Mouse (Mus musculus): ENCODE results near the gene Psmb7. TPM values are rescaled to one million over a fixed set of nuclear protein-coding genes. Genes with fewer than 3 reads are reported as not detected.

The Psmb7 gene
- total RNA-seq, 2 experiments from 2014 or later: 250 to 253 TPM

DNA sequence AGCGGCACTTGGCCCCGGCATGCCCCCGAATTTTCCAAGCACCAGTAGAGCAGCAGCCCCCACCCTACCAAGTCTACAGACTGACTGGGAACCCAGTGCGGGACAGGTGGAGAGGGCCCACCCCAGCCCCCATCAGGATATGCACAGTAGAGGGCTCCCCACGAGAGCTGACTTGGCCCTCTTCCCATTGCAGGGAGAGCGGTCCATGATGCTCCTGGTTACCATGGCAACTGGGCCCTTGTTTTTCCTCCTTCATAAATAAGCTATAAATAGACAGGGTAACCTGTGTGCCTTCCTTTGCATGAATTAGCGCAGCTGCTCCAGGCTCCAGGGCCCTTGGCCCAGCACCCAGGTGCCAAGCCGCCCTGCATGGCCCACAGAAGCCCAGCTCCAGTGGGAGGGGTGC lies 3.3 kb upstream of the Psmb7 start:
- intact Hi-C loops (cut with DNase I): loop anchor here (10.0 kb wide), 2 partner anchors 358 to 362 kb away; partner anchors contain the start of genes Arpc5l, Dennd1a and Rpl35
- DNase-seq (ENCODE audit: low spot score): no peak

DNA sequence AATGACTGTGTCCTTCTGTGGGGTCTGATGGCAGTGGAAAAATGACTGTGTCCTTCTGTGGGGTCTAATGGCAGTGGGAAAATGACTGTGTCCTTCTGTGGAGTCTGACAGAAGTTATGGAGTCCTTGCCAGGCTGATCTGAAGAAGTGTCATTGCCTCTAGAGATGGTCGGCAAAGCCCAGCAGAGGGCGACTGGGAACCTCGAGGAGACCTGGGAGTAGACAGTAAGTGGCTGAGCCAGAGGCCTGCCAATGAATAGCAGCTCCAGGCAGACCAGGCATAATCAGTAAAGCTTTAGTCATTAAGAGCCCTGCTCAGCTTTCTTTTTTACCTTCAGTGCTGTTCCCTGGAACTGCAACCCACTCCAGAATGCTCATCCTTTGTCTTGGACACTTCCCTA lies 2.0 kb upstream of the Psmb7 start:
- intact Hi-C loops (cut with DNase I): loop anchor here (2.0 to 10.0 kb wide), 3 partner anchors 13 to 361 kb away; partner anchors contain the start of genes Arpc5l, Dennd1a and Rpl35
- peak; percentile 27 for DNase-seq (ENCODE audit: low spot score)

DNA sequence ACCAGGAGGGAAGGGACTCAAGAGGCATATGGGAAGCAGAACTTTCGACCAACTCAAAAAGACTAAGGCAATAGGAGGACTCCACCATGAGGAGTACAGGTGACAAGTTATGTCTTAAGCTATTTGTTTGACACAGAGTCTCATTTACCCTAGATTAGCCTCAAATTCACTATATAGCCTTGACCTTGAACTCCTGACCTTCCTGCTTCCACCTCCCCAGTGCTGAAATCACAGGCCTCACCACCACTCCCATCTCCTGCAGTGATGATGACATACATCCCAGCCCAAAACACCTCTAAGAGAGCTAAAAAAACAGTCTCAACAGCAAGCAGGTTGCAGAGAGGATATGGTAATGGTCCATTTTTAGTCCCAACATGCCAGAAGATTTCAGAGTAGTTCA lies 2.1 kb downstream of the Psmb7 start:
- no peak for DNase-seq (ENCODE audit: low spot score)
- intact Hi-C loops (cut with DNase I): loop anchor here (10.0 kb wide), 2 partner anchors 357 to 363 kb away; partner anchors contain the start of genes Arpc5l, Dennd1a and Rpl35

DNA sequence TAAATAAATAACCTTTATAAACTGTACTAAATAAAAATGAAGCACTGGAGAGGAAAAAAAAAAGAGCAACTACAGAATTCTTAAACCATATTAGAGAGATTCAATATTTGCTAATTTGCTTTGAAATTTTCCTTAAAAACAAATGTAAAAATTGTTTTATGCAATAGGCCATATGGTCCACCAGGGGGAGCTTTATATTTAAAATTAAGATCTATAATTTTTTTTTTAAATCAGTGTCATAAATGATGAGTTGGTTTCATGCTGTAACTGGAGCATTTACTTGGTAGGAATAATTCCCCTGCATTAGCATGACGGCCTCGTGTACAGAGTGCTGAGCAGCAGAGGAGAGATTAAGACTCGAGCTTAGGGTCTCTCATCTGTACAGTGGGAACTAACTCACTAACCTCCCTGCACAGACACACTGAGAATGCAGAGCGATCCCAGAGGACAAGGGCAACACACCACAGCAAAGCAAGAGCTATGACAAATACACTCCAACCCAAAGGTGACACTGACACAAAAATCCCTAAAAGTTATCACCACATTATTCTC lies 6.1 kb downstream of the Psmb7 start:
- intact Hi-C loops (cut with DNase I): loop anchor here (1.0 kb wide), 1 partner anchor 102 kb away; no protein-coding TSS in a partner anchor
- DNase-seq (ENCODE audit: low spot score): no peak

DNA sequence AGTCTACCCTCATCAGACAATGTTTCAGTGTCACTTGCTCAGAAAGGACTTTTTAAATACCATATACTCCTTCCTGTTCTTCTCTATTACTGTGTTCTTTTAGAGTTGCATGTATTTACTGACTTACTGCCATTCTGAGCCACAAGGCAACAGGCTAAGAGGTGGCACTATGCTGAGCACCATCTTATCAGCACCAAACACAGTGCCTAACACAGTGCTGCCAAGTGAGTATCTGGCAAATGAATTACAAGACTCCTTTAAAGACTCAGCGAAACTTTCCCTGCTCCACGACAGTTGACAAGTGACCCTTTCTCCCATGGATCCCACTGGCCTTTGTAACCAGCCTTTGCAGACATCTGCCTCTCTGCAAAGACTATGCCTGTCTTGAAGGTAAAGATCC lies 13.3 kb downstream of the Psmb7 start:
- intact Hi-C loops (cut with DNase I): no loop called here
- no peak for DNase-seq (ENCODE audit: low spot score)

DNA sequence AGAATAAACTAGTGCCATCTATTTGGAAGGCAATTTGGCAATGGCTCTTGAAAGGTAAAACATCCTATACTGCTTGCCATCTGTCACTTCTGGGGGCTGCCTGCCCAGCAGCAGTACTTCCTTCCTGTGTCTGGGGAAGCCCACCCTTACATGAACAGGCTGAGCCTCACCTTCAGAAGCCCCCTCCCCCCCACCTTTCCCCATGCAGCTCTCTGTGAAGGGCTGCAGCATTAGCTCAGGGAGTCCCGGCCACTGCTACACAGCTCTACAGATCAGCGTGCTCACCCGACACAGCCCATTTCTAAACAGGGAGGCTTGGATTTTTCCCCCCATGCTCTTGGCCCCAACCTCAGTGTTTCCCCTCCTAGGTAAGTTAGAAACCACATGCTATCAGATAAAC lies 14.4 kb downstream of the Psmb7 start:
- intact Hi-C loops (cut with DNase I): no loop called here
- no peak for DNase-seq (ENCODE audit: low spot score)

DNA sequence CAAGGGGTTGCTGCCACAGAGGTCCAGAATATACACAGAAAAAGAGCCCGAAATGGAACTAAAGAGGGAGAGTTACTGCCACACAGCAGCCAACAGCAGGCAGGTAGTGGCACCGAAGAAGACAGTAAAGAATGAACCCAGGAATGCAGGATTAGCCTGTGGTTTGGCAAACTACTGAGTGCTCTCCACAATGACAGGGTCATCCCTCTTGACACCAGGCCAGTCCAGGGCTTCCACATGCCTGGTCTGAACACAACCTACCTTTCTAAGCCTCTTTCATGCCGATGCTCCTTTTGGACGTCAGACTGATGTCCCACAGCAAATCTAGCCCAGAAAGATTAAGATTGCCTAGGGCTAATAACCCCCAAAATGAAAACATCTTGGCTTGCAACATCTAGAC lies 15.1 kb downstream of the Psmb7 start:
- DNase-seq (ENCODE audit: low spot score): no peak
- intact Hi-C loops (cut with DNase I): no loop called here

DNA sequence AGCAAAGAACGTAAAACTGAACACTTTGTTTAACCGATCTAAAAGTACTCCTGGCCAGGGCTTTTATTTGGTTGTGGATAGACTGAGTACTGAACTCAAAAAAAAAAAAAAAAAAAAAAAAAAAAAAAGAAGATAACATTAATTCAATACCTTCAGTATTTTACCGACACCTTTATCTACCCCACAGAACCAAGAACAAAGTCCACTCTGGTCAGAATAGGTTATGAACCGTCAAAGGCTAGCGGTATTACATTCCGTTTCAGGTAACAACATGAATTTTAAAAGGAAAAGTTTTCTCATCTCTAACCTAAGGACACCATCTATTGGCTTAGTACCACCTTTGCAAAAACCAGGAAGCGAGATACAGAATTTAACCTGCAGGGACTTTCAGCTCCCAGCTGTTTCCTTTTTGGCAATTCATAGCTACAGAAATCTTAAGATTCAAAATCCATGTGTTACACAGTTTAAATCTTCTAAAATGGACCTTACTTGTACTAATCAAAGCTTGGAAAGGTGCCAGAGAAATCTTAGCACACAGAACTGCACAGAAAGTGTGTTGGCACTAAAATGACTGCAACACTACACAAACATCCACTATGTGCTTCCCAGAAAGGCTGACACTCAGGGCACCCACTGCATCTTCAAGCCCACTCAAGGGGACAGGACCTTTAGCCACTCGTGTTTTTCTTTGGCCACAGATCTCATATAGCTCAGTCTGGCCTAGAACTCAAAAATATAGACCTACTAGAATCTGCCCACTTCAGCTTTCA lies 19.9 kb downstream of the Psmb7 start:
- no peak for DNase-seq (ENCODE audit: low spot score)
- intact Hi-C loops (cut with DNase I): no loop called here

DNA sequence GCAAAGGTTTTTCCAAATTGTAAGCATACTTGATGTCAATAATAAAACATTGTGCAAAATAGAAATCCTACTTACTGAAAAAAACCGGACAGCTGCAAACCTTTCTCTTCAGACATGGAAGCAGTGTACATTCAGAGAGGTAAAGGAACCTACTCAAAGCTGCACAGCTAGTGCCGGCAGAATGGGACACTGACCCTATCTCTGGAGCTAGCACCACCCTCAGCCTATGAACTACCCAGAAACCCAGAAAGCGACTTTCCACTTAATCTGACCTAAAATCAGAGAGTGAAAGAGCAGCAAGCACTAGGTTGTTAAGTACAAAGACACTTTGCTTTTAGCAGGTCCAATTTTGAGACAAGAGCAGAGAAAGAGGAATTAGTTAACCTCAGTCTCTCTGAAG lies 20.5 kb downstream of the Psmb7 start:
- intact Hi-C loops (cut with DNase I): no loop called here
- no peak for DNase-seq (ENCODE audit: low spot score)

DNA sequence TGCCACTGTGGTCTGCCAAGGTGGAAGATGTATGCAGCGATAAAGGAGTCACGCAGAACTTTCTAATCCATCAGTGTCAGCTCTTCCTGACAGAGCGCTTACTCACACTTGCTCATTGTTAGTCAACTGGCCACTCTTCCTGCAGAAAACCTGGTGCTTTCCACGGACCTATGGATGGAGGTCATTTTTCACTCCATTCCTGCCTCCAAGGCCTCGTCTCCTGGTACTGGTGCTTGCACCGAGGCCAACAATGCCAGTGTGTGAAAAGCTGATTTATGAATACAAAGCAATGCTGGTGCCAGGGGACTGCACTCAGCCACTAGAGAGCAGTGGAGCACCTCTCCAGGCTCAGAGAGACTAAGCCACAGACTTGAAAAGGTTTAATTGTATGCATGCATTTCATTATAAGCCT lies 22.3 kb downstream of the Psmb7 start:
- DNase-seq (ENCODE audit: low spot score): no peak
- intact Hi-C loops (cut with DNase I): no loop called here

DNA sequence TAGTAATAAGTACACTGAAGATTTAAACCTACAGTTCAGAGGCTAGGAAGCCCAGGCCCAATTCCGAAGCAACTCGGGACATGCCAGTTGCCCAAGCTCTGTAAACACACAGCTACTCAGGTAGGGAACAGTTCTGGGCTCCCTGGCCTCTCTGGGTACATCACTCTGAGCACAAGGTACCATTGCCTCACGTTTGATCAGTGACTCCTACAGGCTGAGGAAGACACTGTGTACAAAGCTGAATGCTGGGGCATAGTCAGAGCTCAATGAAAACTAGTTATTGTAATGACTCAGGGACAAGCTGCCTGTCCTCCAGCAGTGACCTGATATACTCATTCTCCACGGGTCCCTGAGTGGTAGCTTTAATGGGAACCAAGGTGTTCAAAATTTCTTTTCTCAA lies 22.8 kb downstream of the Psmb7 start:
- no peak for DNase-seq (ENCODE audit: low spot score)
- intact Hi-C loops (cut with DNase I): no loop called here

DNA sequence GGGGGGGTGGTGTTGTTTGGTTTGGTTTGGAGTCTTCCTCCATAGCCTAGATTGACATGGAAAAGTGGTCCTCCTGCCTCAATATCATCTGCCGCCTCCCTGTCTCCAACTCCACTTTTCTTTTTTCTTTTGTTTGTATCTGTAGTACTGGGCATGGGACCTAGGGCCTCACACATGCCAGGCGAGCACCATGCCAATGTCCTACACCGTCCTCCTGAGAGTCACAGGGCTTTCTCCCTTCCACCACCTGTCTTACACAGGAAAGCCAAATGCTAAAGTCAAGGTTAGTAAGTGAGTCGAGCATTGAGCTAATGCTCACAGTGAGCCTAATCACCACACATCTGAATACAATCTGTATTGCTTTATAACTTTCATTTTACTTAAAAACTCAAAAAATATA lies 24.1 kb downstream of the Psmb7 start:
- intact Hi-C loops (cut with DNase I): no loop called here

DNA sequence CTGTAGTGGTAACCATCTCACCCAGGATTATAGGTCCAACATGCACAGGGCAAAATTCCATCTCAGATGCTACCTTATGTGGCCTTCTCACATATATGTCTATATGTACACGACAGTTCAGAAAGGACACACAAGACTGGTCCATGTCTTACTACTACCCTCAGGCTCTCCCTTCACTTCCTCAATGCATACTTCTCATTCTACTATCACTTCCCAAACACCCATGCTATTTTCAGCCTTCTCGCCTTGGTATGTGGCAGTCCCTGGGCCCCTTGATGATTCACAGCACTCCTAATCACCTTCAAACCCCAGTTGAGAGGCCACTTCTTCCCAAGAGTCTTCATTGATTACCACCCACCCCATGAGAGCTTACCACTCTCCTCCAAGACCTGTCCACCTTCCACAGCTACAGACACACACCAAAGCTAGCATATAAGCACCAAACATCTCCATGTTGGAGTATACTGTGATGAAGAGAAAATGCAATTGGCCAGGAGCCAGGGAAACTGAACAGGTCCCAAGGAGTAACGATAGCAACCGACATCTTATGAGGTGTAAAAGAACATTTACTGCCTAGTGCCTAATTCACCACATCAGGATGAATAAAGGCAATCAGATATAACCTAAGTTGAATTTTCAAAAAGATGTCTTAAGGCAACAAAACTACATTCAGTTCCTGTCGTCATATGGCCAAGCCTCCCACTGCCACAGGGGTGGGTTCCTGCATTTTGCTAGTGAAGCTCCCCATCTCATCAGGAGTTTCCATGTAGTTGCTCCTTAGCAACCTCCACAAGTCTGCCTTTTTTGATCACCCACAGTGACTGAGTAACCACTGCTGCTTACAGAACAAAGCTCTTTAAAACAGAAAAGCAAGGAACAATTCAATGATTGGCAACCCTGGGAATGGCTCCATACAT lies 26.7 kb downstream of the Psmb7 start:
- no peak for DNase-seq (ENCODE audit: low spot score)
- intact Hi-C loops (cut with DNase I): no loop called here

More for the DNA sequence above, 24.1 kb downstream of the Psmb7 start:
- no peak for DNase-seq (ENCODE audit: low spot score)

DNA sequence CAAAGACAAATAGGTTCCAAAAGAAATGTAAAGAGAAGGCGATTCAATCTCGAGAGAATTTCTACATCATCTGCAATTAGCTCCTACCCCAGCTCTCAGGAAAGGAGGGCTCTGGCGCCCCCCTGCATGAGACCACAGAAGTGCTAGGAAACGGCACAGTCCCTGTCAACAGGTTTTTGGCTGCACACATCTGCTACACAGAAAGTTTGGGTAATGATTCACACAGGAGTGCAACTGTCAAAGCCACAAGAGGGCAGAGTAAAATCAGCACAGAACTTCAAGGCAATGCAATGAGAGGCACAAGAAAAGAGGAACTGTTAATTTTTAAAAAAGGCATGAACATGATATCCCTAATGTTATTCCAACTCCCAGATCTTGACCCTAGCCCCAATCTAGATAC lies 27.8 kb downstream of the Psmb7 start:
- DNase-seq (ENCODE audit: low spot score): no peak
- intact Hi-C loops (cut with DNase I): no loop called here

DNA sequence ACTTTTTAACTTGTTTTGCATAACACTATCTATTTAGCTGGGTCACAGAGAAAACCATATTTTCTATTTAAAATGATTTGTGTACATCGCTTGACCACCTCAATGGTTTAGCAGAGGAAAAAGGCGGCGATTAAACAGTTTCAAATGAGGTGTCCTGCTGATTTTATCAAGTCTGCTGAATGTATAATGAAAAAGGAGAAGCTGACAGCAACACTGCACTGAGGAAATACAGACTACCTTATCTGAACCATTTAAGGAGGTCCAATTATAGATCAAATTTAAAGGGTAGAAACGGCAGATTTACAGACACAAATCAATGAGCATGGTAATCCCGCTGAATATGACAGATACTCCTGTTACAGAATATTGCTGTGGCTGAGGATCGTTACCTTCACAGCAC lies 29.4 kb downstream of the Psmb7 start:
- intact Hi-C loops (cut with DNase I): no loop called here
- no peak for DNase-seq (ENCODE audit: low spot score)

DNA sequence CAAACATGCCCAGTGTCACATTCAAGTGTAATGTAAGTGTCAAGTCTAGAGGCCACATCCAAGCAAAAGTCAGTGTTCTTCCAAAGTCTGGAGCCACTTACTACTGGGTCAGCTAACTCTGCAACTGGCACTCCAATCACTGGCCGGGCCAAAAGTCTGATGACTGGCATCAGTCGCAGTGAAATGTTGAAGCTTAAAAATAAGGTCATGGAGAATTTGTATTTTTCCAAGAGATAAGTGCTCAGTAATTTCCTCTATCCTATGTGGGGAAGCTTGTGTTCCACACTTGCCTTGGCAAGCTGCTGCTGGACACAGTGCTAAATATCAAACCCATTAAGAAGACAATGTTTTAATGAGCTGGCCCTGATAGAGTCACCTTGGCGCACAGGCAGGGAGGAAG lies 30.3 kb downstream of the Psmb7 start:
- intact Hi-C loops (cut with DNase I): no loop called here

DNA sequence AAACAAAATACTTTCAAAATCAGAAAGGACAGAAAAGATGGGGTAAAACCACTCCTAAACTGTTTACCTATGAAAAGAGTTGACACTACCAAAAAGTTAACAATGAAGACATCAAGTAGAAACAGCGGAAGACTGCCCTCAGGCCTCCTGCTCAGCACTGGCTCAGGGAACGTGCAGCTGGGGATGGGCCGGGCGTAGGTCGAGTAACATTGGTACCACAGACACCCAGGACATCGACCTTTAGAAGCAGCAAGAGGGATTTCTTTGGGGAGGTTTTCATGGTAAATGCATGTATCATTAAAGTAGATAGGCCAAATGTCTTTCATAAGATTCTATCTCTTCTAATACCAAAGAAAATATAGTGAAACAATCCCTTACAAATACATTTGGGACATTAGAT lies 31.3 kb downstream of the Psmb7 start:
- intact Hi-C loops (cut with DNase I): no loop called here
- no peak for DNase-seq (ENCODE audit: low spot score)

More for the DNA sequence above, 30.3 kb downstream of the Psmb7 start:
- no peak for DNase-seq (ENCODE audit: low spot score)

DNA sequence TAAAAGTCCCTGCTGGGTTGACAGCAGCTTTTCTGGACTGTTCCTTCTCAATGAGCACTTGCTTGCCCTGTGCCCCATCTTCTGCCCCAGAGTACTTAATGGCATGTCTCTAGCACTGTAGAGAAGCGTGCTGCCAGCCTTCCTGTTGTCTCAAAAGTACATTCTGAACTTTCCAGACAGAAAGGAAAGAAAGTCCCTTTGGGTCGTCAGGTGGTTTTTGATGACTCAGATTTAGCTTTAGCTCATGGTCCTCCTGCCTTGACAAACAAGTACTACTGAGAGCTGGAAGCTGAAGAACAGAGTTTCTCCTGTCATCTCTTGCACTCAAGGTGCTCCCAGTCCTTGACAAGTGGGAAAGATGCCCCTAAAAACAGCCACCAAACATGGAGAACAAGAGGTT lies 33.7 kb downstream of the Psmb7 start:
- DNase-seq (ENCODE audit: low spot score): no peak
- intact Hi-C loops (cut with DNase I): no loop called here

DNA sequence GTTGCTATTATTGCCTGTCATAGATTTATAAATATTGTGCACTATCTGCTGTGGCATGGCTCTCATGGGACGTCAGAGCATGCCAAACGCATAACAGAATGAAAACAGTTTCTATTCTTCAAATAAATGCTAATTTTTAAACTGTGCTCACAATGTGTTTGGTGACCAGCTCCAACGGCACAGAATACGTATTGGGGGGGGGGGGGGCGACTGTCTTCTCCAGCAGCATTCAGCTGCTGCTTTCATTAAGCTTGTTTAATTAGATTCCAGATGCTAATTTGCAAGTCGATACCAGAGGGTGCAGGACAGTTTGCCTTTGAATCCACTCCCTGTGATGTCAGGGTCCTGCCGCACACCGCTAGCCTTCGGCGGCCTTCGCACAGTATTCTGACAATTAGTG lies 34.6 kb downstream of the Psmb7 start:
- intact Hi-C loops (cut with DNase I): no loop called here
- DNase-seq (ENCODE audit: low spot score): no peak

DNA sequence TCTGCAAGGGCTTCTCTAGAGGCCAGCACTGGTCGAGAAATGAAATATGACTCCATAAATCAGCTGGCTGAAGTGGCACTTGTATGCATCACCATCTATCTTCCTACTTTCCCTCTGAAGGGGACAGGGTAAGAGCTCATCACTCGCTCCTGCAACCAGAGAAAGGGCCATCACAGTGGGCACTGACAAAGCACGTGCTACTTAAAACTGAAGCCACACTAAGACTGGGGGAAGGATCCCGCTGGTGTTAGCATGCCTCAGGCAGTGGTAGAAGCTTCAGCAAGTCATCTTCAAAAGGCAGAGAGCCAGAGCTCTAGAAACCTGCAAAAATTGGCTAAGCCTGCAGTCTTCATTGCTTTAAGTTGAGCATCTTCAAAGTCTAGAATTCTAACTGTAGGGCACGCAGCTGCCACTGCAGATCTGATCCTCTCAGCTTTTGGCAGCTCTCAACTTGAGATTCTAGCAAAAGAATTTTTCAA lies 35.0 kb downstream of the Psmb7 start:
- DNase-seq (ENCODE audit: low spot score): no peak
- intact Hi-C loops (cut with DNase I): no loop called here

All from heart, postnatal 25 days (tissue).